Mouse (Mus musculus) layer of hippocampus, adult 18-20 months (tissue): ENCODE data around the gene Mylk3. TPM values are rescaled to one million over a fixed set of nuclear protein-coding genes. Genes with fewer than 3 reads are reported as not detected.
A peak's percentile ranks its signal among the peaks of the same experiment; 100 is the strongest.

Experiments used
- DNase-seq, 2 experiments: peaks; one replicate each; pipeline ENCODE4 v3.0.0; 2022; ENCODE audit warnings: low spot score in 2 of 2
- long read RNA-seq: library from polyadenylated mRNA; stranded (forward); transcript quantifications from one replicate; pipeline ENCODE4 v2.0.0, GENCODE M21; 2021
- total RNA-seq, 2 experiments: library from RNA; stranded (reverse); gene quantifications; 2 replicates each; pipeline ENCODE4 v1.2.3; 2021

Mylk3 gene
- total RNA-seq, result 1 to 10 TPM; 3.5 to 4.0 TPM
- long read RNA-seq, partial matches to known transcripts, result 0 of 2 reads
- long read RNA-seq, other reads (novel, unspliced or antisense), result 1 of 2 reads

DNA sequence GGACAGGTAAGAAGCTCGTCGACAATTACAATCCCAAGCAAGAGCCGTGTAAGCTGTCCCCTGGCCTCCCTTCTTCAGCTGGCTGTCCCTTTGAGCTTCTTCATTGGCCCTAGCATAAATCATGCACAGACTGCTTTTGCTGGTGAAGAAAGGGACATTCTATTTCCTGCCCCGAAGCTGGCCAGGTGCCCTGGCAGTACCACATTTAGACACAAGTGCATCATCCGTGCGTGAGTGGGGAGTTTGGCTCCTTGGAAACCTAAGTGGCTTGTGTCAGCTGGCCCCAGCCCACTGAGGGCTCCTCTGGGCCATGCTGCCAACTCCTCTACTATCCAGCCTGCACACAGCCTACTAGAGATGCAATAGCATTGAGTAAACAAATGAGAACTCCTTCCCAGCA is at the start of gene Mylk3:
TSS of gene Mylk3 (minus strand) at position 141 of the 400 bp plus-strand sequence.
- no peak for DNase-seq

DNA sequence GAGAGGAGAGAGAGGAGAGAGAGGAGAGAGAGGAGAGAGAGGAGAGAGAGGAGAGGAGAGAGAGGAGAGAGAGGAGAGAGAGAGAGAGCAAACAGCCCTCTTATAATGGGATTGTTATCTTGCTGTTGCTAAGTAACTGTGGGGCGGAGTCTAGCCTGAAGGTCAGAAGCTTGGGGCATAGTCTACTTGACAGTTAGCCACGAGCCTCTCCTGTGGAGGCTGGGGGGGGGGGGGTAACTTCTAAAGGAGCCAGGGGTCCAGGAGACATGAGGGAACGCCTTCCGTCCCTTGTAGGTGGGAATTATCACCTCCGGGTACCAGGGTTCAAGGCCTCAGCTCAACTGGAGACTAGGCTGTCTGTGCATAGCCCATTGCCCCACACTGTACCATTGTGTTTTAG is 49.6 kb upstream of the Mylk3 start:
- no peak for DNase-seq

- DNase-seq, result no peak
Observed at GRCm38 (mm10) chr8:85434817-85435216, 48.7 kb upstream of the Mylk3 start.

DNA sequence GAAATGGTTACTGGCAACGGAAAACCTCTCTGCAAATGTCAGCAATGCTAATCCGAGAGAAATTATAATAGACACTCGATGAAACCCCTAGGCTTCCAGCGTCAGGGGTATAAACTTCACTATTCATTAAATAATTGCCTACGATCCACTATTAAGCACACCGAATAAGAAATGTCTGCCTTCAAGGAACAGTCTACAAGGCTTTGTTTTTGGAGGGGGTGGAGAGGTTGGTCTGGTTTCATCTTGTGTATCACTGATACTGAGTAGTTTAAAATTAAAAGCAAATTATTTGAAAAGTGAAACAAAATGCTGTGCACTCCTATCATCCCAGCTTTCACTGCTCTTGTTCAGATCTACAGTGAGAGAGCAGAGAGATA is 46.9 kb upstream of the Mylk3 start:
- DNase-seq, result no peak

GRCm38 (mm10) chr8:85432168-85433016 is 46.2 kb upstream of the Mylk3 start, which contains the start of gene 4921524J17Rik:
Gene 4921524J17Rik (minus strand): TSS chr8:85432833.
- peak; percentile 97 to 98 for DNase-seq

- no peak for DNase-seq
Observed at GRCm38 (mm10) chr8:85431281-85432167, 45.4 kb upstream of the Mylk3 start.

GRCm38 (mm10) chr8:85430801-85431200 is 44.7 kb upstream of the Mylk3 start:
- DNase-seq, result no peak

DNA sequence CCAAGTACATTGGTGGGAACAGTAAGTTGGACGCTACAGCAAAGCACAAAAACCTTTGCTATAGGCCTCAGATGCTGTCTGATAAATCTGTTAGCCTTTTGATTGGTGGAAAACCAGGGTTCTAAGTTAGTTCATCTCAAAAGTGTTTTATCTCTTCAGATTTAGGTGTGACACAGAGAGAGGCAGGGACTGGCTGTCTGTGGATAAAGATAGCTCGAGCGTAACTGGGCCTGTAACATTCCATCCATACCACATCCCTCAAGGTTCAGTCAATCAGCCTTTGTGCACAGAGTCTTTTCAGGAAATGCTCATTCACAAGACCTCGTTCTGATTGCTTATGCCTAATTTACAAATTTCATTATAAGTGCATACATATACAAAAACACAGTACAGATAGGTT is 43.1 kb upstream of the Mylk3 start:
- DNase-seq, result no peak

GRCm38 (mm10) chr8:85427026-85427425 is 40.9 kb upstream of the Mylk3 start:
- no peak for DNase-seq

DNA sequence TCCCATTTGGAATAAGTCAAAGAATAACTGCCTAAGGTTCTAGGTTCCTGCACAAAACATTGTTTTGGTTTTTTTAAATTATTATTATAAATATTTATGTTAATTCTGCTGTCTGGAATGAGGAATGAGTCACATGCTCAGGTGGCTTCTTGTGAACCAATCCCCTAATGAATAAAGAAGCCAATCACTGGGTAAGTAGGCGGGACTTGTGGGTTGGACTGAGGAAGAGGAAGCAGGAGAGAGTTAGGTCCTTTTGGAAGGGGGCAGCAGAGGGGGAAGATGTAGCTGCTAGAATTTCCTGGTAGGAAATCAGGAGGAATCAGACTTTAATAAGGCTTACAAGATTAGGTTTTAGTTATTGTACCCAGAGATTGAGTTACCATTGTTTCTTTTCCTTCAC is 35.2 kb upstream of the Mylk3 start:
- no peak for DNase-seq

- DNase-seq, result no peak
Observed at GRCm38 (mm10) chr8:85408526-85408925, 22.4 kb upstream of the Mylk3 start.

DNA sequence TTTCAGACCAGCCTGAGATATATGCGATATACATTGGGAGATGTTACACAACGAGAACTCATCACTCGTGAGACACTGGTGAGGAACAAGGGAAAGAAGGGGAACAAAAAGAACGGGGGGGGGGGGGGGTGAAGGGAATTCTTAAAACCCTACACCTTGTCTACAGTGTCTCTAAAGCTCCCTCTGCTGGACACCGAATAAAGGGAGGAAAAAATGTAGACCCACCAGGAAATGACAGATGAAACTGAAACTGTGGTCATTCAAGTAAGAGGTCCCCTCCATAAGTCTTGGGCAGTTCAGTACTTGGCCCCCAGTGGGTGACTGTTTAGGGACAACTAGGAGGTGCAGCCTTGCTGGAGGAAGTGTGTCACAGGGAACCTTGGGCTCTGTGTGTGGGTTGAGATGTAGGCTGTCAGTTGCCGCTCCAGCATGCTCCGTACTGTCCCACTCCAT is 21.9 kb upstream of the Mylk3 start:
- DNase-seq, result peak in 1 of 2 experiments; percentile 67

DNA sequence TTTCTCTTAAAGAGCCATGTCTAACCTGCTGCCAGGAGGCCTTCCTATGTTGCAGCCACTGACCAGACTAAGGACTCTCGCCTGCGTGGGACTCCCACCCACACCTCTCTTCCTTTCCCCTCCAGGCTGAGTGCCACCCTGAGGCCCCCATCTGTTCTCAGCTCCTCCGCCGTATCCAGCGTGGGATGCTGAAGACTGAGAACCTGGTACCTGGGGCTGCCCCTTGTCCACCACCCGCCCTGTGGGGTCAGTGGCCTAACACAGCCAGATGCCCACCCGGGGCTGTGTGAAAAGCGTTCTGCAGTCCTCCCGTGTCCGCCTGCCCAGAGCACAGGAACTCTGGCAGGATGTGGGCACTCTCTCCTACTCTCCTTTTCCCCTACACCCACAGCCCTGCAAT is 19.8 kb upstream of the Mylk3 start:
- no peak for DNase-seq

DNA sequence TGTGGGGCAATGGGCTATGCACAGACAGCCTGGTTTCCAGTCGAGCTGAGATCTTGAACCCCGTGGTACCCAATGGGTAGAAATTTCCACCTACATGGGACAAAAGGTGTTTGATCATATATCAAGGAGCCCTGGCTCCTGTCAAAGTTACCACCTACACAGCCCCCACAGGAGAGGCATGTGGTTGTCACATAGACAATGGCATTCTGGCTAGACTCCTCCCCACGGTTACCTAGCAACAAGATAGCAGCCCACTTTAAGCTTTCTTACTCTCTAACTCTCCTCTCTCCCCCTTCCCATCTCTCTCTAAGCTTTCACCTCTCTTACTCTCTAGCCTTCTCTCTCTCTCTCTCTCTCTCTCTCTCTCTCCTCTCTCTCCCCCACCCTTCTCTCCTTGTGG is 19.3 kb upstream of the Mylk3 start:
- DNase-seq, result no peak

DNA sequence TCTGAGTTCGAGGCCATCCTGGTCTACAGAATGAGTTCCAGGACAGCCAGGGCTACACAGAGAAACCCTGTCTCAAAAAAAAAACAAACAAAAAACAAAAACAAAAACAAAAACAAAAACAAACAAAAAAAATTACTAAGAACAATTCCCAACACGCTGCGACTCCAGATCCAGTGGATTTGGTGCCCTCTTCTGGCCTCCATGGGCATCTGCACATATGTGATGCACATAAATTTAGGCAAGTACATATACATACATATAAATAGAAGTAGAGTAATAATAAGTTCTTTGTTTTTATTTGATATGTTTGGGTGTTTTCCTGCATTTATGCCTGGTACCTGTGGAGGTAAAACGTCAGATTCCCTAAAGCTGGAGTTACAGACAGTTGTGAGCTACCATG is 12.4 kb upstream of the Mylk3 start:
- no peak for DNase-seq

GRCm38 (mm10) chr8:85397508-85397907 is 11.4 kb upstream of the Mylk3 start:
- DNase-seq, result peak in 1 of 2 experiments; percentile 60

DNA sequence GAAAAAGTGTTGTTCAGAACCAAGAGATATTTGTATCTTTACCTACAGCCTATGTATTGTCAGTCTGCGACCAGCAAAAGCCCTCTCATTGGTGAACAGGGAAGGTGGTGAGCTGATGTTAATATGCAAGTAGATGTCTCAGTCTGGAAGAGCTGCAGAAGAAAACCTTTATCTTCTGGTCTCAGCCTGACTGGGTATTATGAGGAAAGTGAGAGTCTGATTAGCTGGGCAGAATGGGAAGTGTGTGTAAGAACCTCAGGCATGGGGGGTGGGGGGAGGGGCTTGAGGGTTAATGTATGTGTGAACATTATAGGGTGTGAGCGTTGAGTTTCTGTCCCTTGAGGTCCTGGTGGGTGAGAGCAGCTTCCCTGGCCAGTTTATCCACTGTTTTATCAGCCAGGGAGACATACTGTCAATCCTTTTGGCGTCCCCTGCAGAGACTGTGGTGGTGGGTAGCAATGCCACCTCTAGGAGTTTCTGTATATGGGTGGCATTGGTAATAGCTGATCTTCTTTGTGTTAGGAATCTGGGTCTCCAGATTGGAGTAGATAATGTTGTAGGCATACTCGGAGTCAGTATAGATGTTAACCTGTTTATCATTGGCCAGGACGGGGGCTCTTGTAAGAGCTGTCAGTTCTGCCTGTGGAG is 10.4 kb upstream of the Mylk3 start:
- no peak for DNase-seq

- no peak for DNase-seq
Observed at GRCm38 (mm10) chr8:85395681-85396431, 9.7 kb upstream of the Mylk3 start.

GRCm38 (mm10) chr8:85395017-85395416 is 8.9 kb upstream of the Mylk3 start:
- no peak for DNase-seq

DNA sequence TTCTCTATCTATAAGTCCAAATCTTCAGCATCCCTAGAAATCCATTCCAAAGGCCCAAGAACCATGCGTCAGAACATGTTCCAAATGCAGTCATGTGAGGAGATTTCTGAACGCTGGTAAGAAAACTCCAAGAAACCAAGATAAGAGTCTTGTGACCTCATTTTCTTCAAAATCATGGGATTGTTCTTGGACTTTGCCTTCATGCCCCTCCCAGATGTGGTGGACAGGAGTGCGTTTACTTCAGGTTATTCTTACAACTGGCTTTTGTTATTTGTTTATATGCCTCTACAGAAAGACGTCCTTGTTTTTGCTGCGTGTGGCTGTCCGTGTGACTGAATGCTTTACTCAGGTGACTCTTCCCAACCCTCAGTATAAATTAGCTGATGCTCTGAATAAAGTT is 7.1 kb upstream of the Mylk3 start:
- no peak for DNase-seq

GRCm38 (mm10) chr8:85391438-85391837 is 5.3 kb upstream of the Mylk3 start:
- DNase-seq, result no peak
